Mouse (Mus musculus) olfactory bulb, adult 2 months (tissue): Measurements from ENCODE around the gene Prrt4.

Experiments used
- CTCF ChIP-seq: fragments of 200-500 bp; IDR thresholded peaks from 2 replicates; pipeline ENCODE4 v1.5.1; 2012; ENCODE audit warnings: low read depth, mild to moderate bottlenecking, low read length, moderate library complexity; ENCODE audit not compliant: insufficient read depth
- POLR2A ChIP-seq: fragments of 200-500 bp; IDR thresholded peaks from 2 replicates; pipeline ENCODE4 v1.6.1; 2012; ENCODE audit warnings: mild to moderate bottlenecking, low read depth, low read length, moderate library complexity; ENCODE audit not compliant: insufficient read depth

DNA sequence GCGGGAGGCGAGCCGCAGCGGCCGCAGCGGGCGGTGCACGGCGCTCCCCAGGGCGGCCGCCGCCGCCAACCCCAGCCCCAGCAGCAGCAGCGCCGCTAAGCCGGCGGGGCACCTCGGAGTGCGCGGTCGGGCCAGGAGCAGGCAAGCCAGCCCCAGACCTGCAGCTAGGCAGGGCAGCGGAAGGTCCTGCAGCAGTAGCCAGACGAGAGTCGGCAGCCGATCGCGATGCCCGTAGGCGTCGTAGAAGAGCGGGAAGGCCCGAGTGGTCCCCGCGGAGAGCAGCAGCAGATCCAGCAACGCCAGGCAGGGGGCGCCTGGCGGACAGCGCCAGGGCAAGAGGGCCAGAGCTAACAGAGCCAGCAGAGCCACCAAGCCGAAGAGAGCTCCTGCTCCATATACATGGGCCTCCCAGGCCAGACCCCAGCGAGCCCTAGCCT, 8.4 kb downstream of the Prrt4 start:
- TF ChIP-seq POLR2A (no peak), CTCF (peak; percentile 93)
